Mouse (Mus musculus): ENCODE results near the gene Poln.

DNA sequence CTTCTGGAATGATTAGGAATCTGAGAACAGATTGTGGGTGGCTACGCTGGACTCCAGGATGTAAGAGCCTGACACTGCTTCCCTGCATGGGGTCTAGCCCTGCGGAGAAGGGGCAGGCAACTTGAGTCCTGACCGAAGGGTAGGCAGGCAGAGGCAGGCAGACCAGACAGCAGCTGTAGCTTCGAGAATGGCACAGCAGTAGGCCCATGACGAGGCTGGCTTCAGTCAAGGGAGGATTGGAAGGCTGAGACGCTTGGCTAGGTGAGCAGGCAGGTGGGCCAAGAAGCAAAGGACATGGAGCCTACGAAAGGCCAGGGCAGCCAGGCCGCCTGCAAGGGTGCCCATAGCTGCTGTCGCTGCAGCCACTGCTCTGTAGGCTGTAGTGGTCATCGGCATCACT, 7.4 kb upstream of the Poln start:
- no peak for TF ChIP-seq GATA1 (IDR thresholded peaks at IDR 0.05; ENCODE audit: borderline replicate concordance, low read length)
- TF ChIP-seq CTCF (IDR thresholded peaks at IDR 0.05; ENCODE audit: low read depth, low read length) = no peak
- no peak for TF ChIP-seq TAL1 (conservative IDR thresholded peaks at IDR 0.05; ENCODE audit: low read depth, low read length)
- no peak for TF ChIP-seq POLR2AphosphoS5 (IDR thresholded peaks at IDR 0.05; ENCODE audit: insufficient replicate concordance, low read depth, low read length)
